Mouse (Mus musculus): ENCODE data around the gene Tln1.
"Not testable (repeated sequence)": the region's sequence is repeated elsewhere in the genome, so short reads cannot be mapped to it uniquely, and the experiment has no call there.

Tln1 gene

GRCm38 (mm10) chr4:43561997-43562768 lies at the start of gene Tln1, which contains the start of gene Creb3:
Tln1 (minus strand) TSS chr4:43562691.
Creb3 (plus strand) TSS chr4:43562332.
- DNase-seq (ENCODE audit: extremely low spot score, low read depth, low spot score): peak; percentile 91

GRCm38 (mm10) chr4:43604751-43605685 lies 42.5 kb upstream of the Tln1 start:
- DNase-seq (ENCODE audit: extremely low spot score, low read depth, low spot score): no peak

GRCm38 (mm10) chr4:43604099-43604498 lies 41.6 kb upstream of the Tln1 start:
- no peak for DNase-seq (ENCODE audit: extremely low spot score, low read depth, low spot score)

- DNase-seq (ENCODE audit: extremely low spot score, low read depth, low spot score): no peak
These were observed 37.9 kb upstream of the Tln1 start for GRCm38 (mm10) chr4:43600195-43600934.

- no peak for DNase-seq (ENCODE audit: extremely low spot score, low read depth, low spot score)
These were observed 36.3 kb upstream of the Tln1 start for GRCm38 (mm10) chr4:43598650-43599380.

GRCm38 (mm10) chr4:43598200-43598599 lies 35.7 kb upstream of the Tln1 start:
- no peak for DNase-seq (ENCODE audit: extremely low spot score, low read depth, low spot score)

GRCm38 (mm10) chr4:43596597-43596996 lies 34.1 kb upstream of the Tln1 start:
- DNase-seq (ENCODE audit: extremely low spot score, low read depth, low spot score): not testable (repeated sequence)

GRCm38 (mm10) chr4:43593453-43593852 lies 31.0 kb upstream of the Tln1 start:
- DNase-seq (ENCODE audit: extremely low spot score, low read depth, low spot score): no peak

GRCm38 (mm10) chr4:43591961-43592360 lies 29.5 kb upstream of the Tln1 start:
- no peak for DNase-seq (ENCODE audit: extremely low spot score, low read depth, low spot score)

GRCm38 (mm10) chr4:43591543-43591942 lies 29.1 kb upstream of the Tln1 start:
- DNase-seq (ENCODE audit: extremely low spot score, low read depth, low spot score): no peak

- DNase-seq (ENCODE audit: extremely low spot score, low read depth, low spot score): no peak
These were observed 25.2 kb upstream of the Tln1 start for GRCm38 (mm10) chr4:43587681-43588080.

GRCm38 (mm10) chr4:43586411-43586810 lies 23.9 kb upstream of the Tln1 start:
- DNase-seq (ENCODE audit: extremely low spot score, low read depth, low spot score): no peak

GRCm38 (mm10) chr4:43585682-43586081 lies 23.2 kb upstream of the Tln1 start:
- no peak for DNase-seq (ENCODE audit: extremely low spot score, low read depth, low spot score)

- DNase-seq (ENCODE audit: extremely low spot score, low read depth, low spot score): no peak
These were observed 22.2 kb upstream of the Tln1 start, which contains the start of gene Msmp for GRCm38 (mm10) chr4:43584444-43585416. Msmp (minus strand) TSS chr4:43584494.

GRCm38 (mm10) chr4:43583421-43583820 lies 20.9 kb upstream of the Tln1 start:
- no peak for DNase-seq (ENCODE audit: extremely low spot score, low read depth, low spot score)

- DNase-seq (ENCODE audit: extremely low spot score, low read depth, low spot score): no peak
These were observed 19.8 kb upstream of the Tln1 start for GRCm38 (mm10) chr4:43582241-43582640.

GRCm38 (mm10) chr4:43581381-43581780 lies 18.9 kb upstream of the Tln1 start:
- no peak for DNase-seq (ENCODE audit: extremely low spot score, low read depth, low spot score)

- no peak for DNase-seq (ENCODE audit: extremely low spot score, low read depth, low spot score)
These were observed 18.2 kb upstream of the Tln1 start for GRCm38 (mm10) chr4:43580721-43581120.

GRCm38 (mm10) chr4:43579731-43580130 lies 17.2 kb upstream of the Tln1 start:
- no peak for DNase-seq (ENCODE audit: extremely low spot score, low read depth, low spot score)
